Mouse (Mus musculus) lung, adult 2 months (tissue): Measurements from ENCODE around the gene Hnrnpd.

Source experiments
- CTCF ChIP-seq: fragments of 200-500 bp; IDR thresholded peaks from 2 replicates; pipeline ENCODE4 v1.5.1; 2011; ENCODE audit warnings: mild to moderate bottlenecking, low read length, control low read depth; ENCODE audit not compliant: insufficient read depth
- POLR2A ChIP-seq: fragments of 200-500 bp; IDR thresholded peaks from 2 replicates; pipeline ENCODE4 v1.6.1; 2011; ENCODE audit warnings: low read depth, mild to moderate bottlenecking, control low read depth, low read length, borderline replicate concordance; ENCODE audit errors: extremely low read depth

- no peak for TF ChIP-seq CTCF
- TF ChIP-seq POLR2A, result no peak
These were observed 46.1 kb upstream of the Hnrnpd start for GRCm38 (mm10) chr5:100024868-100025267.
